Mouse (Mus musculus) stomach, postnatal 0 days (tissue): ENCODE data around the gene Hivep2.

Experiments
- CTCF ChIP-seq: IDR thresholded peaks from 2 replicates; pipeline ENCODE4 v1.5.1; 2016; ENCODE audit warnings: antibody characterized with exemption, low read depth, mild to moderate bottlenecking, moderate library complexity
- EP300 ChIP-seq: optimal IDR thresholded peaks from 2 replicates; pipeline ENCODE3; 2016; ENCODE audit warnings: antibody characterized with exemption

DNA sequence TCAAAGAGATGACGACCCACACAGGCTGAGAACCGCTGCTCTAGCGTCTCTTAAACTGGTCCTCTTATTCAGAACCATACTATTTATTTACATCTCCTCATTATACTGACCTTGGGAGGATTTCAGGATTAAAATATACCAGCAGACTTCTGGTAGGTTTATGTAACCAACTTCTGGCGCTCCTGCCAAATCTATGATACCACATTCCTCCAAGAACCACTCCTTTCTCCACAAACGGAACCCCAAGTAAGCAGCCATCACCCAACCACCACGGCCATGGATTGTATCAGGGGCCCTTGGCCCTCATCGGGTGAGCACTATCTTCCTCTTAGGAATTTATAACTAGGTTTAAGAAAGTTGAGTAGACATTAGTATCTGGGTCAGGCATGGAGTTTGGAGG is 230.9 kb downstream of the Hivep2 start:
- no peak for TF ChIP-seq CTCF
- no peak for TF ChIP-seq EP300
